Mouse (Mus musculus) midbrain, embryonic 11.5 days (tissue): ENCODE measurements around the gene Gorasp1. TPM values are rescaled to one million over a fixed set of nuclear protein-coding genes. Genes with fewer than 3 reads are reported as not detected.

ENCODE experiments used
- ATAC-seq: fragments of 200-750 bp; cut with Nextera tagmentation; 2 replicates; pipeline ENCODE4 v1.8.0; 2017; ENCODE audit warnings: moderate TSS enrichment, moderate library complexity; ENCODE audit not compliant: low FRiP score
- DNase-seq: peaks from one replicate; pipeline ENCODE4 v3.0.0; 2015; ENCODE audit warnings: low spot score; ENCODE audit errors: missing footprints
- H3K27ac ChIP-seq: fragments of 300-500 bp; sonication (generic); 2 replicates; pipeline ENCODE4 v1.5.1; 2014; ENCODE audit warnings: low read depth, low read length
- H3K27me3 ChIP-seq: fragments of 300-500 bp; sonication (generic); 2 replicates; pipeline ENCODE4 v1.6.1; 2014; ENCODE audit warnings: mild to moderate bottlenecking, low read length, moderate library complexity, mixed read lengths; ENCODE audit not compliant: control insufficient read depth, insufficient read depth
- H3K36me3 ChIP-seq: fragments of 300-500 bp; sonication (generic); 2 replicates; pipeline ENCODE4 v1.6.1; 2014; ENCODE audit warnings: mild to moderate bottlenecking, low read length, moderate library complexity, mixed read lengths; ENCODE audit not compliant: control insufficient read depth, insufficient read depth
- H3K4me1 ChIP-seq: fragments of 300-500 bp; sonication (generic); 2 replicates; pipeline ENCODE4 v1.6.1; 2014; ENCODE audit warnings: low read length; ENCODE audit not compliant: control insufficient read depth, insufficient read depth
- H3K4me2 ChIP-seq: fragments of 300-500 bp; sonication (generic); 2 replicates; pipeline ENCODE4 v1.6.1; 2014; ENCODE audit warnings: mild to moderate bottlenecking, moderate library complexity
- H3K4me3 ChIP-seq: fragments of 300-500 bp; sonication (generic); 2 replicates; pipeline ENCODE4 v1.5.1; 2014; ENCODE audit warnings: low read depth, low read length
- H3K9ac ChIP-seq: fragments of 300-500 bp; sonication (generic); 2 replicates; pipeline ENCODE4 v1.6.1; 2014; ENCODE audit warnings: low read length
- H3K9me3 ChIP-seq: fragments of 300-500 bp; sonication (generic); 2 replicates; pipeline ENCODE4 v1.6.1; 2016; ENCODE audit warnings: low read length; ENCODE audit not compliant: control insufficient read depth
- WGBS: fragments of 180-500 bp; shearing (Covaris S2); extraction: QIAGEN DNeasy Blood & Tissue Kit; methylation state at CpG from one replicate; pipeline ENCODE4 v1.1.7; 2014; 5-methylcytosine and 5-hydroxymethylcytosine counted together
- polyA plus RNA-seq: library from polyadenylated mRNA; unstranded; fragments of >200 nt; fragmentation: Nextera tagmentation; extraction: Ambion mirVana; gene quantifications from 2 replicates; pipeline ENCODE4 v1.2.1, GENCODE M21; 2014

Gene Gorasp1
- 16.4 and 18.4 TPM in 2 replicates for polyA plus RNA-seq

DNA sequence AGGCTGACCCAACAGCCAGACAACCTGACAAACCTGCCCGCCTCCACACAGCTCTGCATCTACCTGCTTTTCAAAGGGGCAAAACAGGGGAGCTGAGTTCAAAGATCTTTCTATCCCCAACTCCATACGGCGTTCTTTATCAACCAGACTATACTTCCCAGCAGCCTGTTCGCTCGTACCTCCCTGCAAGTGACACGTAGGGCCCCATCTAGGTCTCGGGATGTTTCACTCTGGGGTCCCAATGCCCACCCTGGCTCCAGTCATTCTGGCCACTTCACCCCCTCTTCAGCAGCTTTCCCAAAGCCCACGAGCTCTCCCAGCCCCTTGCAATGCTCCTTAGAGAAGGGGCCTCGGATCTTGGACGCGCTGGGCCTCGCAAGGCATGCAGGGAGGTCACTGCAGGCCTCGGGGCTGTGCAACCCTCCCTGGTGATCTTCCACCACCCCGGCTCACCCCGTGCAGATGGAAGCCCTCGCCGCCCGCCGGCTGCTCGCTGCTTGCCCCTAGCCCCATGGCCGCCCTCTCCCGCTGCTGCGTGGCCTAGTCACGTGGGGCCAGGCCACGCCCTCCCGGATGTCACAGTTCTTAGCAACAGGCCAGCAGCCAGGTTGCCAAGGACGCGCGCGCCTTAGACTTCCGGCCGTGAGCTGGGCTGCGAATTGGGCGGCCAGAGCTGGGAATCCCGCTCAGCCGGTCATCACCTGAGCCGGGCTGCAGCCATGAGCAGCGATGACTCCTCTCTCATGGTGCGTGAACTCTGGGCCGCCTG lies at the start of gene Gorasp1, which contains the start of gene Ttc21a:
TSS of gene Gorasp1 (minus strand) at position 561 of the 769 bp plus-strand sequence.
TSS of gene Ttc21a (plus strand) at position 602 of the 769 bp plus-strand sequence.
- H3K4me3 ChIP-seq = peak within 1 kb of the TSS; percentile 67
- 5% methylated on average over 39 of the region's 40 CpGs for WGBS
- ATAC-seq = peak; percentile 98
- H3K4me1 ChIP-seq = peaks cover 7% of the 10 kb centered on the region; the same call in 1 of the 2 replicates
- peak within 1 kb of the TSS; percentile 92 for H3K4me2 ChIP-seq
- H3K27me3 ChIP-seq = no peaks in the 10 kb centered on the region
- peak within 1 kb of the TSS; percentile 12; the same call in 1 of the 2 replicates for H3K27ac ChIP-seq
- peak; percentile 99 for DNase-seq
- H3K9me3 ChIP-seq = no peaks in the 10 kb centered on the region
- H3K9ac ChIP-seq = peak within 1 kb of the TSS; percentile 88
- H3K36me3 ChIP-seq = no peaks in the 10 kb centered on the region

DNA sequence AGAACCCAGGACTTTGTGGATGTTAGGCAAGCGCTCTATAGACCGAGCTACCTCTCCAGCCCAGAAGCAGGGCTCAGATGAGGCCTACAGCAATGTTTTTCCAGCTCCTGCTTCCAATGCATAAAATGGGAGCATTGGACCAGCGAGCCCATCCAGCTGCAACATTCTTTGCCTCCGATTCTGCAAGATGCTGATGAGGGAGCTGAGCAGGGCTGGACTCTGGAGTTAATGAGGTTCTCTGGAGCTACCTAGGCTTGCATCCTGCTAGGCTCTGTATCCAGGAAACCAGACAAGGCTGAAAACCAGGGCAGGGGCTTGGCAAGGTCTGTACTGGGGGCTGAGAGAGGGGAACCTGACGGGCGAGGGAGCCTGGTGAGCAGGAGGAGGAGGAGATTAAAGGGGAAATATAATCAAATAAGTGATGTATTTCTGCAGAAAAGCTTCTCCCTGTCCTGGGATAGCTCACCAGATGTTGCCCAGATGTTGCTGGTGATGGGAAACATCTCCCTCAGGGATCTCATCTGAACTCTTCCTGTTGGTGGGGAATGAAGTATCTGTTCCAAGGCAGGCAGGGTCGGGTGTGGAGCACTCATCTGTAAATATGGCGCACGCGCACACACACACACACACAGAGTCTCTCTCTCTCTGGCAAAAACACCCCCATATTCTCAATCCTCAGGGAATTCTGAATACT lies 48.7 kb upstream of the Gorasp1 start:
- H3K36me3 ChIP-seq = no peaks in the 10 kb centered on the region
- peaks cover 10% of the 10 kb centered on the region; the same call in 1 of the 2 replicates for H3K27me3 ChIP-seq
- DNase-seq (no peak), ATAC-seq (no peak)
- peaks cover 26% of the 10 kb centered on the region for H3K4me1 ChIP-seq
- no peaks in the 10 kb centered on the region for H3K9me3 ChIP-seq
- 78% methylated on average over 10 of the region's 10 CpGs for WGBS
- H3K27ac ChIP-seq = no peak overlapping the region
- no peak overlapping the region for H3K4me3 ChIP-seq
- no peak overlapping the region for H3K4me2 ChIP-seq
- H3K9ac ChIP-seq = no peak overlapping the region

DNA sequence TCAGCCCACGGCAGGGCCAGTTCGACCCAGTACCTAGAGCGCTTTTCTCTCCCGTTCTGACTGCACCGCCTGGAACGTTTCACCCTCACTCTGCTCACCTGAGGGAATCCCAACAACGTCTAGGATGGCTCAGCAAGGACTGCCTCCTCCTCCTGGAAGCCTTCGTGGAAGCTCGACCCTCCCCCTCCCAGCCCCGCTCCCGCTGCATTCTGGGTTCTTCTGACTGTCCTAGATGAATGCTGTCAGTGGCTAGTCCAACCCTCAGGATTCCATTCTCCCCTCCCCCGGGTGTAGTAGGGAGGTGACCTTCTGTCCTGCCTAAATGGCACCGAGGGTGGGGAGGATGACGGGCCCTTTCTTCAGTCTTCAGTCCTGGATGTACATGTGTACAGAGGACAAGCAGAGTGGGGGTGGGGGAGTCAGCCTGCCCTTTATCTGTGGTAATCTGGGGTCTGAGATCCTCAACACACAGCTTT lies 47.2 kb upstream of the Gorasp1 start, which contains the start of gene Csrnp1:
TSS of gene Csrnp1 (minus strand) at position 123 of the 476 bp plus-strand sequence.
- Histone ChIP-seq H3K36me3 (no peaks in the 10 kb centered on the region), H3K27me3 (peaks cover 10% of the 10 kb centered on the region; the same call in 1 of the 2 replicates), H3K4me2 (peak within 1 kb of the TSS; percentile 82), H3K4me1 (peaks cover 33% of the 10 kb centered on the region), H3K9me3 (no peaks in the 10 kb centered on the region), H3K9ac (peak within 1 kb of the TSS; percentile 57), H3K27ac (no peak within 1 kb of the TSS), H3K4me3 (peak within 1 kb of the TSS; percentile 53)
- ATAC-seq (no peak), DNase-seq (peak; percentile 91)
- 5% methylated on average over 14 of the region's 14 CpGs for WGBS

DNA sequence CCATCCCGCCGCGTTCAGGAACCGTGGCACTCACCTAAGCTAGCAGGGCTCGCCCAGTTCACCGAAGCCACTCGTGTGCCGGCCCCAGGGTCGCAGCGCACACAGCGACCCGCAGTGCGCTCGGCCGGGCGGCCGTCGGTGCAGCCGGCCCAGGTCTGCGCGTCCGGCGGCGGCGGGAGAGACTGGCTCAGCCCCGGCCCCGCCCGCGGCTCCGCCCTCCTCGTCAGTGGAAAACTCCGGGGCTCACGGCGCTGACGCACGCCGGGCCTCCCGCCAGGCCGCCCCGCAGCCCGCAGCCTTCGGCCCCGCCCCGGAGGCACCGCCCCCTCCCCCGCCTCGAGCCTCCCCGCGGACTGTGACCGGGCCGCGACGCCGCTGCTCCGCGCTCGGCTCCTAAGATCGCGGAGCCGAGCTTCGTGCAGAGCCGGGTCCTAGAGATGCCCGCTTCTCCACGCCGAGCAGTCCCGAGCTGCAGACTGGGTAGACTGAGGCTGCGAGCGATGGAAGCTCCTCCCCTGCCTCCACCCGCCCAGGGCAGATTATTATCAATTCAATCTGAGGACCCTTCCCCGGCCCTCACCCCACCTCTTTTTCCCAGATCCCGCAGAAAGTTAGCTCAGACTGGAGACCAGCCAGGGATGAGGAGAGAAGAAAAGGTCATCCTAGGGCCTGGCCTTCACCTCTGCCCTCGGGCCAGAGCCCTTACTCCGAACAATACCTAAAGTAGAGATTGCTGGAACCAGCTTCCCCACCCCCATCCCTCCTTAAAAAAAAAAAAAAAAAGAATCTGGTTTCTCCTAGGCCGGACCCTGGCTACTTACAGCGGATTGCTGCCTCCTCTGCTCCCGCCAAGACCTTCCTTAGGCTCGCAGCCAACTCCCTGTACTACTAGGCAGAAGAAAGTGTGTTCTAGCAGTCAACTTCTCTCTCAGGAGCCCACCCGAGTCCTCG lies 46.5 kb upstream of the Gorasp1 start:
- no peak overlapping the region for H3K27ac ChIP-seq
- H3K4me1 ChIP-seq = peaks cover 33% of the 10 kb centered on the region
- peak; percentile 79 for ATAC-seq

DNA sequence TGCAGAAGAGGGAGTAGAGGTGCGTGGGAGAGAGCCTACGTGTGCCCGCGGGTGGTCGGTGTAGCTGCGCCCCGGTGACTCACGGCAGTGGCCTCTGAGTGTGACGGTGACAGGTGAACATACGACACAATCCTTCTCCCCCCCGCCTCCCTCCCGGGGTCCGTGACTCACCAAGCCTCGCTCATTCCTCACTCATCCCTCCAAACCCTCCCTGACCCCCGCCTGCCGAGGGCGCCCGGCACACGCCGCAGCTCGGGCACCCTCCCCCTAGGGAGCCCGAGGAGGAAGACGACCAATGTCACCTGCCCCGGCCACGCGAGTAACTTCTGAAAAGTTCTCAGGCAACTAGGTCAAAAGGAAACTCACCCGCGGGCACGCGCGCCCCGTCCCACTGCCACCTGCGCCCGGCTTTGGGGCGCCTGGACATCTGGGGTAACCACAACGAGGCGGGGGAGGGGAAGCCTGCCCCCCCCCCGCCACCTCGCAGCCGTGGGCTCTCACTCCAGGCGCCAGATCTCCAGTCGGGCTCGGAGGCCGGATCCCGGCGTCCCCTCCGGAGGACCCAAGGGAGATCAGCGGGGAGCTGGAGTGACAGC lies 45.7 kb upstream of the Gorasp1 start:
- Histone ChIP-seq H3K9me3 (no peaks in the 10 kb centered on the region), H3K27me3 (peaks cover 10% of the 10 kb centered on the region; the same call in 1 of the 2 replicates), H3K9ac (peak overlapping the region; percentile 57), H3K4me1 (peaks cover 33% of the 10 kb centered on the region), H3K4me3 (peak overlapping the region; percentile 53), H3K36me3 (no peaks in the 10 kb centered on the region), H3K4me2 (peak overlapping the region; percentile 82), H3K27ac (no peak overlapping the region)
- DNase-seq (peak; percentile 91), ATAC-seq (peak; percentile 15; the same call in 1 of the 2 replicates)
- under 1% methylated on average over 46 of the region's 48 CpGs for WGBS

More for the DNA sequence above, 46.5 kb upstream of the Gorasp1 start:
- Histone ChIP-seq H3K27me3 (peaks cover 10% of the 10 kb centered on the region; the same call in 1 of the 2 replicates), H3K4me3 (peak overlapping the region; percentile 53), H3K9ac (peak overlapping the region; percentile 57), H3K4me2 (peak overlapping the region; percentile 82), H3K9me3 (no peaks in the 10 kb centered on the region), H3K36me3 (no peaks in the 10 kb centered on the region)
- WGBS = under 1% methylated on average over 72 of the region's 79 CpGs
- DNase-seq = peak; percentile 96

DNA sequence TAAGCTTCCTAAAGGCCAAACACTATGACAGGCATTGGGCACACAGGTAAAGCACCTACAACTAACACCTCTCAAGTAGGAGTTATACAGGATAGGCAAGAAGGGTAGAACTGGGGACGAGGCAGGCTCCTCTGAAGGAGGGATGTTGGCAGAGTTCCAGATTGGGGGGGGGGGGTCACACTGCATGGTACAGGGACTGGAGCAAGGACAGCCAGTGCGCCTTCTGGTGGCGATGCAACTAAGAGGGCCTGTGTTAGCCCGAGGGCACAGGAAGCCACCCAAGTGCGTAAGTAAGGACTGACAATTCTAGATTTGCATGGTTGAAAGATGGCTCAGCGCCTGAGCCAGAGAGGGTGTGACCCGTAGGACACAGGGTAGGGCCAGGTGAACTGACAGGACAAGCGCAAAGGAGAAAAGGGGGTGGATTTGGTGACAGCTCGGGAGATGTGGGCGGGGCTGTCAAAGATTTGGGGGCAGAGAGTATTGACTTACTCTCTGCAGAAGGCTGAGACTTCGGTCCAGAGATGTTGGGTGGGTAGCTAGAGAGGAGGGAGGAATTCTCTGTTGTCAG lies 45.0 kb upstream of the Gorasp1 start:
- Histone ChIP-seq H3K4me3 (peak overlapping the region; percentile 53), H3K27me3 (peaks cover 10% of the 10 kb centered on the region; the same call in 1 of the 2 replicates), H3K4me1 (peaks cover 33% of the 10 kb centered on the region), H3K27ac (no peak overlapping the region; the same call in 1 of the 2 replicates), H3K36me3 (no peaks in the 10 kb centered on the region), H3K9me3 (no peaks in the 10 kb centered on the region), H3K4me2 (peak overlapping the region; percentile 82), H3K9ac (no peak overlapping the region)
- 2% methylated on average over 11 of the region's 11 CpGs for WGBS
- DNase-seq (peak; percentile 92), ATAC-seq (peak; percentile 36)

DNA sequence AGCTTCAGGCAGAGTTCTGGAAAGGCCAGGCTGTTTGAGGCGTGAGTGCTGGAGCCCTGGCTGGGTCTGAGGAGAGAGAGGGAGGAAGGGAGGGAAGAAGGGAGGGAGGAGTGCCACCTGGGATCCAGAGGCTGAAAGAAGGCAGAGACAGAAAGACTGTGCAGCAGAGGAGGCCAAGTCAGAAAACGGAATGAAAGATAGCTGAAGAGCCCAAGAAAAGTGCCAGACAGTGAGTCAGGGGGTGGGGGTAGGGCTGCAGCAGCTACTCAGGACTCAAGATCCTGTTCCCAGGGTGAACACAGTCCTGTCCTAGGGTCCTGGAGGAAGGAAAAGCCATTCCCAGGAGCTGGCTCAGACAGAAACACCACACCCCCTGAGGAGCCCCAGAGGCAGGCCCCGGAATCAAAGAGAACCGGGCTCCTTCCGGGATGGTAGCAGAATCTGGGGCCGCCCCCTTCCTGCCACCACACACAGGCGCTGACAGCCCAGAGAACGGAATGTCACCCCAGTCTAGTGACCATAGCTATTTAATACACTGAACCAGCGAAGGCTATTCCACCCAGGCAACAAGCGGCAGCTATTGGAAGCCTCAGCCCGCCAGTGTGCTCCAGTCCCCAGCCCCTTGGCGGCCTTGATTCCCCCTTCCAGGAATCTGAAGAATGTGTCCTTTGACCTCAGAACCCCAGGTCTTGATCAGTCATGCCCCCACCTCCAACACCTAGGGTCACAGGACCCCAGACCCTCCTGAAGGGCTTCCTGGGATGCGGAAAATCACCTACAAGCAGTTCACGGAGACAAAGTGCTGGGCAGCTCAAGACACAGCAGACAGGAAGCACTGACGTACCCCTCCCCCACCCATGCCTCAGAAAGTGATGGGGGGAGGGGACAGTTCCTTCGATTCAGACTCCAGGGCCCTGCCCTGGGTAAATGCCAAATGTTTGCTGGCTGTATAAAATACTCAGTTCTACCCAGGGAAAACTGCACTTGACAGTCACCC lies 44.1 kb upstream of the Gorasp1 start:
- Histone ChIP-seq H3K9me3 (no peaks in the 10 kb centered on the region), H3K36me3 (no peaks in the 10 kb centered on the region), H3K4me1 (peaks cover 33% of the 10 kb centered on the region), H3K4me2 (peak overlapping the region; percentile 43), H3K9ac (peak overlapping the region; percentile 27; the same call in 1 of the 2 replicates), H3K27ac (peak overlapping the region; percentile 12; the same call in 1 of the 2 replicates), H3K27me3 (peaks cover 10% of the 10 kb centered on the region; the same call in 1 of the 2 replicates), H3K4me3 (peak overlapping the region; percentile 6; the same call in 1 of the 2 replicates)
- WGBS = under 1% methylated on average over 16 of the region's 16 CpGs
- ATAC-seq (peak; percentile 34), DNase-seq (peak; percentile 94)
